Mouse (Mus musculus) thymus, postnatal 36 days (tissue): ENCODE measurements around the gene Gpr155.

Source experiments
- DNase-seq, 2 experiments: peaks; one replicate each; pipeline ENCODE4 v3.0.0; 2022; ENCODE audit warnings: mixed read lengths in 2 of 2

The Gpr155 gene

GRCm38 (mm10) chr2:73385641-73386355 lies 574 bp downstream of the Gpr155 start:
- no peak for DNase-seq

GRCm38 (mm10) chr2:73385172-73385571 lies 1.2 kb downstream of the Gpr155 start:
- no peak for DNase-seq

- no peak for DNase-seq
Measured at GRCm38 (mm10) chr2:73380298-73380975, 5.9 kb downstream of the Gpr155 start.

- no peak for DNase-seq
Measured at GRCm38 (mm10) chr2:73379656-73380055, 6.7 kb downstream of the Gpr155 start.

- DNase-seq, result no peak
Measured at GRCm38 (mm10) chr2:73378326-73378725, 8.0 kb downstream of the Gpr155 start.

GRCm38 (mm10) chr2:73371530-73372335 lies 14.6 kb downstream of the Gpr155 start:
- DNase-seq, result no peak

GRCm38 (mm10) chr2:73363448-73363847 lies 22.9 kb downstream of the Gpr155 start:
- DNase-seq, result no peak

- no peak for DNase-seq
Measured at GRCm38 (mm10) chr2:73360536-73360935, 25.8 kb downstream of the Gpr155 start.

- DNase-seq, result no peak
Measured at GRCm38 (mm10) chr2:73359941-73360340, 26.4 kb downstream of the Gpr155 start.

- no peak for DNase-seq
Measured at GRCm38 (mm10) chr2:73357004-73357403, 29.4 kb downstream of the Gpr155 start.

GRCm38 (mm10) chr2:73351927-73352374 lies 34.4 kb downstream of the Gpr155 start:
- no peak for DNase-seq

GRCm38 (mm10) chr2:73351496-73351895 lies 34.9 kb downstream of the Gpr155 start:
- DNase-seq, result no peak

- no peak for DNase-seq
Measured at GRCm38 (mm10) chr2:73348221-73348620, 38.2 kb downstream of the Gpr155 start.

GRCm38 (mm10) chr2:73347766-73348165 lies 38.6 kb downstream of the Gpr155 start:
- DNase-seq, result no peak

- no peak for DNase-seq
Measured at GRCm38 (mm10) chr2:73347136-73347535, 39.2 kb downstream of the Gpr155 start.

- DNase-seq, result no peak
Measured at GRCm38 (mm10) chr2:73346345-73347086, 39.9 kb downstream of the Gpr155 start.

GRCm38 (mm10) chr2:73345204-73345603 lies 41.2 kb downstream of the Gpr155 start:
- DNase-seq, result no peak

- no peak for DNase-seq
Measured at GRCm38 (mm10) chr2:73343701-73344100, 42.7 kb downstream of the Gpr155 start.

GRCm38 (mm10) chr2:73338415-73338814 lies 48.0 kb downstream of the Gpr155 start:
- DNase-seq, result no peak

- no peak for DNase-seq
Measured at GRCm38 (mm10) chr2:73335949-73336348, 50.4 kb downstream of the Gpr155 start.

GRCm38 (mm10) chr2:73325871-73326270 lies 60.5 kb downstream of the Gpr155 start:
- no peak for DNase-seq

GRCm38 (mm10) chr2:73322991-73323390 lies 63.4 kb downstream of the Gpr155 start:
- no peak for DNase-seq

GRCm38 (mm10) chr2:73319218-73319617 lies 67.2 kb downstream of the Gpr155 start:
- no peak for DNase-seq
